Mouse (Mus musculus) layer of hippocampus, postnatal 36 days (tissue): Measurements from ENCODE around the gene Arhgap10. TPM values are rescaled to one million over a fixed set of nuclear protein-coding genes. Genes with fewer than 3 reads are reported as not detected.

Source experiments
- total RNA-seq, 2 experiments: library from RNA; stranded (reverse); gene quantifications; 2 replicates each; pipeline ENCODE4 v1.2.3; 2021

Gene Arhgap10
- total RNA-seq, 2 experiments from 2014 or later: 7.8 to 8.9 TPM

Other genes with a start within 250 kb of the Arhgap10 start
- gene Prmt9, start 31.4 kb upstream of the Arhgap10 start, total RNA-seq: 10 to 100 TPM; 19.3 to 19.9 TPM
- 10 to 100 TPM; 70.9 to 71.4 TPM for gene Tmem184c, start 92.7 kb upstream of the Arhgap10 start, total RNA-seq
- 1 to 10 TPM; 4.5 to 4.8 TPM for gene Ednra, start 206.5 kb upstream of the Arhgap10 start, total RNA-seq